Mouse (Mus musculus): Measurements from ENCODE around the gene Tnfaip3.

The Tnfaip3 gene

GRCm38 (mm10) chr10:19014381-19015256, 838 bp downstream of the Tnfaip3 start:
- DNase-seq, result peak; percentile 15

GRCm38 (mm10) chr10:19013351-19013750, 2.1 kb downstream of the Tnfaip3 start:
- no peak for DNase-seq

DNA sequence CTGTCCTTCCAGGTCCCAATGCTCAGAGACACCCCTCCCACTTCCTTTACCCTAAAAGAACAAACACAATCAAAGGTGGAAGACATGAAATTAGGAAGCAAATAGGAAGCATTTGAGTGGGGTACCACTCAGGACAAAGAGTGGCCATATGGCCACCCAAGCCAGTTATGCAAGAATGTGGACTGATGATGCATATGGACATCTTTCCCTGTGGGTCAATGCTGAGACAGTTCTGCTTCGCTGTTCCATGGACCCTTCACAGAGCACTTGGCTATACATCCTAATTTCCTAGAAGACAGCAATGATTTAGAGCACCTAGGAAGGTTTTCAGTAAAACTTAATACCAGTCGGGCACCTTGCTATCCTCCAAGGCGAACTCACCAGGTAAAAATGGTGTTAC, 2.8 kb downstream of the Tnfaip3 start:
- no peak for DNase-seq

DNA sequence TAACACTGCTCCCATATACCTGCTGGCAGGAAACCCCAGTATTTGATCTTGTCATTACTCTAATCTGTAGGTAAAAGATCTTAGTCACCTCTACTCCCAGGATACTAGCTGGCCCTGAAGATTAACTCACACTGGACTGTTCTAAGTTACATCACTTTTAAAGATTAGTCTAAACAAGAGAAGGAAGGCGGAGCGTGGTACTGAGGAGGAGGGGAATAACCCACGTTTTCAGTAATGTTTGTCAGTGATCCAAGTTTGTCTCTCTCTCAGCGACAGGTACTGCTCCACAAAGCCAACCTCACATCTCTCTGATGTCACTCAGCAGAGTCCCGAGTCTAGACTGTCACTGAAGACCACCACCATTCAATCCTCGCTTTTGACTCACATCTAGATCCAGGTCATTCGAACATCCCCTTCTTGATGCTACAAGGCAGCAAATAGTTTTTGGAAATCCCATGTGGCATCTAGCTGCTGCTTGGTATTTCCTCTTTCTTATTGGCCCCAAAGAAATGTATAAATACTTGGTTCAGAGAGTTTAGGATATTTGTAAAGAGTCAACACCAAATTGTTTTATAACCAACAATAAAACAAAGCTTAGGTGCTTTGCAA, 3.5 kb downstream of the Tnfaip3 start:
- DNase-seq, result no peak

GRCm38 (mm10) chr10:19010414-19010813, 5.0 kb downstream of the Tnfaip3 start:
- DNase-seq, result no peak

- DNase-seq, result peak; percentile 28
Measured at GRCm38 (mm10) chr10:19009186-19009672, 6.2 kb downstream of the Tnfaip3 start.

DNA sequence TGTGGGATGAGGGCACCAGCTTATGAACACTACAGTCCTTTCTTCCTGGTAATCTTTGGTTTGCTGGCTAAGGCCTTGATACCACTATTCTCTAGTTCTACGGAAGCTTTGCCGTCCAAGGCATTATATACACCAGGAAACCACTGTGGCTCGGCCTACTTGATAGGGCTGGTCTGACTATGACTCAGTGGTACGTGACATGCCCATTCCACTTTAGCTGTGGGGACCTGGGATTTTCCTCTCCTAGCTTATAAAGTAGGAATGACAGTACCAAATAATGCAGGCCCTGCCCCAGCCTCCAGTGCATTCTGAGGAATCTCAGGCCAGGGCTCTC, 6.9 kb downstream of the Tnfaip3 start:
- no peak for DNase-seq

DNA sequence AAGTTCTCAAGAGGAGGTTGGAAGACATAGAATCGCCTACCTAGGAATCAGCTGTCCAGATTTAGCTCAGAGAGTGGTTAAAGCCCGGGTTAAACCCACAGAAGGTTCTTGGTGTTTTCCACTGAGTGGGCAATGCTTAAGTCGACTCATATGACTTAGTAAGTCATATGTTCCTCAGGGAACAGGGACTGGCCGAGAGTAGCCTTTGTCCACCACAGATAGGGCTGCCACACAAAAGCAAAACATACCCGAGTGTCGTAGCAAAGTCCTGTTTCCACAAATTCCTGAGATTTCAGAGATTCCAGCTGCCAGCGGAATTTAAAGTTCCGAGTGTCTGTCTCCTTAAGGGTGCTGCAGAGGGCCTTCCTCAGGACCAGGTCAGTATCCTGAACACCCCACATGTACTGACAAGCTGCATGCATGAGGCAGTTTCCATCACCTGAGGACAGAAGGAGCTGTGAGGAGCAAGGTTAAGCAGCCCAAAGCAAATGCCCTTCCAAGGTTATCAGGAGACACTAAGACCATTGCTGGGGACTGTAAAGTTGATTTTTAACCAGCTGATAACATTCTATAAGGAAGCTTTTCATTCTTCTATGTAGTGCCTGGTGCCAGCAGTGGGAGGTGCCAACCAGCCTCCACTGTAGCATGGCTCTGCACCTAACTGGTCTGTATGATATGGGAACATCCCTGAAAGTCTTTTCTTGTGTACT, 7.4 kb downstream of the Tnfaip3 start:
- no peak for DNase-seq

- no peak for DNase-seq
Measured at GRCm38 (mm10) chr10:19002091-19002785, 13.2 kb downstream of the Tnfaip3 start.

DNA sequence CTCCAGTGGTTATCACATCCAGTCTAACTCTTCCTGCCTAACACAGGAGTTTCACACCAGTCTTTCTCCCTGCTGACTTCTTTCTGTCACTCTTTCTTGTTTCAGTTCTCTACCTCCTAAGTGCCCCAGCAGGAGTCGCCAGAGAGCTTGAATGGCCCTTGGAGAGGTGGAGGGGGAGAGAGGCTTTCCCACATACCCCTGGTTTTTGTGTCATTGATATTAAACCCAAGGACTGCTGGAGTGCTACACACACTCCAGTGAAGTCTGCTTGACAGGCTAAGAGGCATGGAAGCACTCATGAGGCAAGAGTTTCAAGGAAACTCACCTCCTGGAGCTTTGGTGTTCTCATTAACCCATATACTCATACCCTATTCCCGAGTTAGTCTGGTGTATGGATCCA, 16.0 kb downstream of the Tnfaip3 start:
- peak; percentile 16 for DNase-seq

DNA sequence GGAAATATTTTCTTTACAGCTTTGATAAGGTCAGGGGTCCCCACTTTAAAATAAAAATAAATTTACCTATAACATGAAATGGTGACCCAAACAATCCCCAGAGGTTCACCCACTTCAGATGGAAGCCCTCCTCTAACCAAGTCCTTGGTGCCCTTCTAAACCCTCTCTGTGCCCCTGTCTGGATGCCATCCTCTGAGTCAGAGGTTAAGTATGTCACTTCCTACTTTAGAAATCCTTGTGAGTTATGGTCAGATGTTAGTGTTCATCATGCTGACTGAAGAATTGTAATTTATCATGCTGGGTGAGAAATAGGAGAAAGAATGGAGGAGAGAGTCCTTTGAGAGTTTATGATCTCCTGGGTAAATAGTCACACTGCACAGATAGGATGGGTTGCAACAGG, 19.1 kb downstream of the Tnfaip3 start:
- DNase-seq, result no peak

GRCm38 (mm10) chr10:18995465-18996261, 19.8 kb downstream of the Tnfaip3 start:
- DNase-seq, result no peak

DNA sequence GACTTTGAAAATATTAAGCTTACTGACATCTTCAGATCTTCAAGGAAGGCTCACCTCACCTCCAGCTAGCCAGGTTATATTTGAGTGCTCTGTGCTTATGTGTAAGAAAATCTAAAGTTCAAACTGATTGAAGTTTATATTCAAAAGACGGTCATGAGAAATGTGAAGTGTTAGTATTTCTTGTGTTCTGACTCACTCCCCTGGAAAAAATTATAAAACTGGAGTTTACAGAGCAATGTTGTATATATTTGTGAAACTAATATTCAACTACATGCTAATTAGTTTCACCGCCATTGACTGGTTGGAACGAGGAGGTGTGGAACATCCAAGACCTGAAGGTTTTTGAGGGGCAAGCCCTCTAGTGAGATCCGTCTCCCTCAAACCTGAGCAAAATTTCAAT, 22.5 kb downstream of the Tnfaip3 start:
- DNase-seq, result no peak

DNA sequence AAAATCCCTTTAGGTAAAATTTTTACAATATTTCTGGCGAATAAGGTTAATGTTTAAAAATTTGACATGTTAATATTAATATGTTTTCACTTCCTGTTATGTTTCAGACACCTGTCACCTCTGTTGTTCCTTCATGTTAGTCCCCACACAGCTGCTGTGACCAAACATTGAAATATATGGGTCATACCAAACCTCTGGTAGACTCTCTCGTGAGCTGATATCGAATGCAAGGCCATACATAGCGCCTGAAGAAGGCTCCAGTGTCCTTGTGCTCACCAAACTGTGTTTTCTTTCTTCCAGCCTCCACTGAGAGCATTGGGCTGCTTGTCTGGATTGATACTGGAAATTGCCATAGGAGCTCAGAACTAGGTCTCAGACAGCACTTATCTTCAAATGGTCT, 24.4 kb downstream of the Tnfaip3 start:
- no peak for DNase-seq

- no peak for DNase-seq
Measured at GRCm38 (mm10) chr10:18987907-18988199, 27.6 kb downstream of the Tnfaip3 start.

DNA sequence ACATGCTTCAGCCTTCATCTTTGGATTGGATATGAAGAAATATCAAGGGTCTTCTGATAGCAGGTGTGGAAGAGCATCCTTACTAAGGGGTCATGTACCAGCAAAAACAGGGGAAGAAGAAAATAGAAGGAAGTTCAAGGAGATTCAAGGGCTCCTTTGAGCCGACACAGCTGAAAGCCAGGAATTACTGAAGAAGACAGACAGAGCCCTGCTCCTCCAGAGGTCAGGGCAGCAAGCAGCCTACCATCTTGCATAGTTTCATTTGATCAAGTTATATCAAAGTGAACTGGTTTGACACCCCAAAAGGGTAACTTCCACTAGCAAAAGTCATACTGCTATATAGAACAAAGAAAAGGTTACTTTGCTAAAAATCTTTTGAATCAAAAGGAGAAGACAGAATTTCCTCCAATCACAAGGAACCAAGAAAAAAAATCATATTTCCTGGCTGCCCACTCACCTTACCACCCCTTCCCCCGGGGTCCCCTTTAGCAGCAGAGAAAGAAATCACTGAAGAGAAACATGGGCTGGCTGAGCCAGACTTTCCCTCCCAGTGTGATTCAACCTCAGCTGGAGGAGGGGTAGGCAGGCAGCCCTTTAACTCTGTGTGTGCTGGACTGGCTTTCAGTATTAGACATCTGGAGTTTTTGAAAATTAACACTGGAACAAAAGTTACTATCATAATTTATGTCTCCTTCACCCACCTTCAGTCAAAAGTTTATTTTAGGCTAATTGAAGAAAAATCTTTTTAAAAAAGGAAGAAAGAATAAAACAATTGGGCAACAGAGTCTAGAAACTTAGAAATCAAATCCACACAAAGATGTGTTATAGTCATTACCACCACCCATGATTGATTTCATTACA, 28.2 kb downstream of the Tnfaip3 start:
- DNase-seq, result no peak

DNA sequence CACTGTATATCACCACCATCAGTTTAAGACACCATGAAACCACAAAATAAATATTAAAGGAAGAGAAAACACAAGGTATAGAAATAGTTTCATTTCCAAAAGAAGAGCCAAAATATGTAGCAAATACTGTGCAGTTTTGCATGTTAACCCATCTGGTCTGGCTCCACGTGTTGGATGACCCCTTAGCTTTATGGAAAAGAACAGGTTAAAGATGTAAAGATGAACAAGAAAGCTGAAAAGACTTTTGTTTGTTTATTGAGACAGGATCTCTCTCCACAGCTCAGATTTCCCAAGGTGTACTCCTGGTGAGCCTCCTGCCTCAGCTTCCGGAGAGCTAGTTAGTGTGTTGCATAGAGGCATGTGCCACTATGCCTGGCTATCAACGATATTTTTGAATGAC, 29.9 kb downstream of the Tnfaip3 start:
- no peak for DNase-seq

DNA sequence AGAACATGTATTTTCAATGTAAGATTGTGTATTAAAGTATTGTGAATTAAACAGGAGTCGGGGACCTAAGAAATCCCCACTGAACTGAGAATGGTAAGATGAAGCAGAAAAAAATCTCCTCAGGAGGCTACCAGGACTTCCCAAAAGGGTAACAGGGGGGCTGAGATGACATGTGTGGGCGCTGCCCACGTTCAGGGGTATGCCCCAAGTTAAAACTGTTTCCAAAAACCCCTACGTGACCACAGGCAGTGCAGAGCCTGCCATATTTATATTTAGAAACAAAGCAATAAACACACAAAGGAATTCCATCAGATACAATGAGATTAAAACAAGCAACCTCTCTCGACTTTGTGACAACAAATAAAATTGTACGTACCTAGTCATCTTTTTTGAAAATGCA, 31.9 kb downstream of the Tnfaip3 start:
- DNase-seq, result no peak

- DNase-seq, result no peak
Measured at GRCm38 (mm10) chr10:18974486-18974885, 41.0 kb downstream of the Tnfaip3 start.

DNA sequence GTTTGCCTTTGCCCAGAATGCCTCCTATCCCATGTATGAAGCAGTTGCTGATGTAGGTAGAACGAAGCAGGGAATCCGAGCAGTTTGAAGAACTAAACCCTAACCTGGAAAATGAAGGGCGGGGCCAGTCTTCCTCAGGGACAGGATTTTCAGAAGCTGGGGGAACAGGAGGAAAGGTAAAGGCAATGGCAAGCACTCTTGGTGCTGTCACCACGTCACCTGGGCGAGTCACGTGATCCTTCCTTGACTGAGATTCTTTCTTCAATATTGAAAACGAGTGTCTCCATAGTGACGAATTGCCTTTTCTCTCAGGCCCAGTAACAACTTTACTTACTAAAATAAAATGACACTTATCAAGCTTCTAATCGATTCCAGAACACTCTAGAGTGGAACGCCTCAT, 48.6 kb downstream of the Tnfaip3 start:
- DNase-seq, result no peak

- DNase-seq, result no peak
Measured at GRCm38 (mm10) chr10:18965601-18966000, 49.9 kb downstream of the Tnfaip3 start.

GRCm38 (mm10) chr10:18964856-18965255, 50.6 kb downstream of the Tnfaip3 start:
- no peak for DNase-seq
